In the genomic region with DNA sequence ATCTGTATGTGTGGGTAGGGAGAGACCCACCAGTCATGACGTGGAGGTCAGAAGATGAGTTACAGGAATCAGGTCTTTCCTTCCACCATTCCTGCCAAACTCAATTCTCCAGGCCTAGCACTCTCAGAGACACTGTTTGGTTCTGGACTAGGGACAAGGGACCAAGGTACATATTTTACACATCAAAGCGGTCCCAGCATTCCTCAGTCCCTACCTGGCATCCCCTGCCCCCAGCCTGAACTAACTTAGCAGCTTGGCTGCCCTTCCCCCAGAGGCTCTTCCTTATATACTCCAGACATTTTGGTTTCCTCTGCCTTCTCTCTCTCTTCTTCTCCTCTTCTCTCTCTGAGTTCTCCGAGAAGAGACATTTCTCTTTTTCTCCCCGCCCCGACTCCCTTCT, we compare ENCODE assay signal across 34 mouse cellular contexts.
"Had no signal": no experiment of that assay in that cellular context is flagged by ENCODE, and none has a peak within 500 bp of the region (broad histone marks: within the 10 kb centered on the region; RNA-seq: fewer than 3 reads in every experiment).

No protein-coding gene starts in this region.

- H3K9me3 ChIP-seq: heart, embryonic 13.5 days; heart, embryonic 15.5 days; hindbrain, embryonic 10.5 days; hindbrain, embryonic 12.5 days; hindbrain, embryonic 13.5 days; hindbrain, embryonic 15.5 days; intestine, embryonic 15.5 days; kidney, embryonic 15.5 days had no signal

- H3K27me3 ChIP-seq: heart, embryonic 15.5 days; hindbrain, embryonic 15.5 days; intestine, embryonic 15.5 days; kidney, embryonic 15.5 days had no signal

- H3K9ac ChIP-seq: heart, embryonic 13.5 days; heart, embryonic 15.5 days; hindbrain, embryonic 12.5 days; hindbrain, embryonic 13.5 days; hindbrain, embryonic 14.5 days; hindbrain, embryonic 15.5 days; intestine, embryonic 15.5 days; kidney, embryonic 15.5 days had no signal

- H3K27ac ChIP-seq: heart, embryonic 13.5 days; heart, embryonic 15.5 days; hindbrain, embryonic 10.5 days; hindbrain, embryonic 12.5 days; hindbrain, embryonic 13.5 days; hindbrain, embryonic 14.5 days; hindbrain, embryonic 15.5 days; hindbrain, postnatal 0 days; intestine, embryonic 15.5 days; kidney, embryonic 15.5 days; kidney, postnatal 0 days; layer of hippocampus, adult 2 months; left cerebral cortex, adult 2 months had no signal

- ATAC-seq: hindbrain, embryonic 16.5 days; hindbrain, postnatal 0 days; inflammation-experienced regulatory T-cells, adult 6 months; intestine, embryonic 15.5 days; intestine, embryonic 16.5 days; intestine, postnatal 0 days had no signal

- H3K36me3 ChIP-seq: heart, embryonic 13.5 days; heart, embryonic 15.5 days; hindbrain, embryonic 10.5 days; hindbrain, embryonic 12.5 days; hindbrain, embryonic 13.5 days; hindbrain, embryonic 15.5 days; intestine, embryonic 15.5 days; kidney, embryonic 15.5 days had no signal

- DNase-seq: heart, postnatal 10 days; heart, postnatal 14 days; heart, postnatal 36 days; heart, postnatal 4 days; kidney, adult 11 months; kidney, adult 18-20 months; kidney, adult 2 months; kidney, adult 8-10 months; kidney, adult 9 months; kidney, postnatal 10 days; kidney, postnatal 14 days; kidney, postnatal 25 days; kidney, postnatal 36 days; kidney, postnatal 4 days; layer of hippocampus, adult 9-11 months; layer of hippocampus, postnatal 36 days had no signal

- H3K4me1 ChIP-seq: hindbrain, embryonic 12.5 days; hindbrain, embryonic 15.5 days; intestine, embryonic 15.5 days had no signal

- H3K4me2 ChIP-seq: heart, embryonic 11.5 days; heart, embryonic 13.5 days; heart, embryonic 15.5 days; hindbrain, embryonic 12.5 days; hindbrain, embryonic 13.5 days; hindbrain, embryonic 14.5 days; hindbrain, embryonic 15.5 days; intestine, embryonic 15.5 days; kidney, embryonic 15.5 days had no signal

- H3K4me3 ChIP-seq: heart, embryonic 13.5 days; heart, embryonic 15.5 days; hindbrain, embryonic 10.5 days; hindbrain, embryonic 12.5 days; hindbrain, embryonic 13.5 days; hindbrain, embryonic 15.5 days; intestine, embryonic 15.5 days; kidney, embryonic 15.5 days; layer of hippocampus, adult 2 months; left cerebral cortex, adult 2 months had no signal
